Mouse (Mus musculus): ENCODE results near the gene Tmem108. TPM values are rescaled to one million over a fixed set of nuclear protein-coding genes. Genes with fewer than 3 reads are reported as not detected.

Gene Tmem108
- total RNA-seq, 4 experiments from 2014 or later, result 30.3 to 35.6 (median 33.9) TPM

GRCm38 (mm10) chr9:103459307-103459706 is 302.3 kb downstream of the Tmem108 start:
- DNase-seq (ENCODE audit: low spot score in 2 of 2), result no peak

- DNase-seq (ENCODE audit: low spot score in 2 of 2), result no peak
Measured at GRCm38 (mm10) chr9:103449651-103450050, 312.0 kb downstream of the Tmem108 start.

GRCm38 (mm10) chr9:103449092-103449491 is 312.5 kb downstream of the Tmem108 start:
- DNase-seq (ENCODE audit: low spot score in 2 of 2), result no peak

GRCm38 (mm10) chr9:103444656-103445055 is 317.0 kb downstream of the Tmem108 start:
- DNase-seq (ENCODE audit: low spot score in 2 of 2), result no peak

DNA sequence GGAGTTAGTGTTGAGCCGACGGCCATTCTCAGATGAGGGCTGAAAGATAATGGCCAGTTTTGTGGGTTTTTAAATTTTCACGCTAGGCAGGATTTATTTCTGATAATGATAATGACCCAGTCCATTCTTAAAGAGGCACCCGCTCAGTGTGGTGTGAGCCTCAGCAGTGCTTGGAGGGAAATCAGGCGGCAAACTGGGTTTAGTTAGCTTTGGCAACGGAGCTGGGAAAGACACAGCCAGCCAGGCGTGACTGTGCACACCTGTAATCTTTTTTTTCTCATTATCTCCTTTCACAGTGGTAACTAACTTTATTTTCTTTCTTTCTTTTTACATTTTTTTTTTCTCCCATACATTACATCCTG is 317.8 kb downstream of the Tmem108 start:
- DNase-seq (ENCODE audit: low spot score in 2 of 2), result no peak

DNA sequence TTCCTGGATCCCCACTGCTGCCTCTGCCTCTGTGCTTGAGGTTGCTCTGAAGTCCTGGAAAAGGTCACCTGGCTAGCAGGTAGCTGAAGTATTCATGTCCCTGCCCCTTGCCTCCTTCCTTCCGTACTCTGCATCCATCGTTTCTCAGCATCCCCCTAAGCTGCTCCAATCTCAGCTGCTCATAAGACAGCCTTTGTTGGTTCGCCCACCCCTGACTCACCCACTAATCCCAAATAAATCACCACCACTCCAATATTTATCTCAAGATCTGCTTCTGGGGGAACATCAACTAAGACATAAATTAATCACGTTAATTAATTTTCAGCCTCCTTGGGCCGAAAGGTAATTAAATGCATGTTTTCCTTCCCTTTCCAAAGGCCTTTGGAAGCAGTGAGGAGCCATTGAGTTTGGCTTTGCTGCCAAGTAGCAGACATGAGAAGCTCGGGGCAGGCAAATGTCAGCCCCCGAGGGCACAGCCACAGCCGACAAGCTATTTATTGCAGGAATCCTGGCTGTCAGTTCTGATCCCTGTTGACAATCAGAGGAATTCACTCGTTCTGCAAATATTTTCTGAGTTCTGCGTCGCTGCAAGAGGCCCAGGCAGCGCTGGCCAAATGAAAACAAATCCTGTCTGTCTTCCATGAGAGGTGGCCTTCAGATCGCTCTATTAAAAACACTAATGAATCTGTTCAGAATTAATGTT is 318.4 kb downstream of the Tmem108 start:
- no peak for DNase-seq (ENCODE audit: low spot score in 2 of 2)

DNA sequence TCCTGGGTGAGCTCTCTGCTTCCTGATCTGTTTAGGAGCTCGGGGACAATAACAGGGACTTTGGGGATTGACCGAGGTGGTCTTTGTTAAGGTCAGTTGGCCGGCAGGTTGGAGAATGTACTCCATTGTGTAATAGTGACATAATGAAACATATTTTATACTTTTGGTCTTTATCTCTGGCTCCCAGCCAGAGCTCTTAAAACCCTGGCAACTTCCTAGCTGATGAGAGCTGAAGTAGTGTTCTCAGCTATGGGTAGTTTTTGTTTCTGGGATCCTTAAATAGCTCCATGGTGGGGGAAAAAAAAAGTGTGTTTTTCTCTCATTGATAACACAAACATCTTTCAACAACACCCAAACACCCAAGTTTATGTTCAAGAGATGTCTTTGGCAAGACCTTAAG is 321.0 kb downstream of the Tmem108 start:
- no peak for DNase-seq (ENCODE audit: low spot score in 2 of 2)

DNA sequence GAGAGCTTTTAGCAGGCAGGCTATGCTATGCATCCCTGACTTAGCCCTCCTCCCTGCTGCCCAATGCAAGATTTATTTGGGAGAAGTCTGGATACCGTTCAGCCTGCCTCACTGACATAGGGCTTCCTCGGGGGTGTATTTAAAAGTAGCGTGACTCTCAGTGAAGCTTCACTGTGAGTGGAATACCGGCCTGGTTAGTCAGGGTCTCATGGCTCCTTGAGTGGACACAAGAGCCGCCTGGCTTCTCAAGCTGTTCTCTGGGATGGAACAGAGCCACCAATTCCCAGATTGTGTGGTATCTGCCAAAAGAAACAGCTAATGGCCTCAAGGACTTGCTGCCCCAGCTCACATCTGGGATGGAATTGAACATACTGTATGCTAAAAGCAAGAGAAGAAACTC is 324.5 kb downstream of the Tmem108 start:
- no peak for DNase-seq (ENCODE audit: low spot score in 2 of 2)

DNA sequence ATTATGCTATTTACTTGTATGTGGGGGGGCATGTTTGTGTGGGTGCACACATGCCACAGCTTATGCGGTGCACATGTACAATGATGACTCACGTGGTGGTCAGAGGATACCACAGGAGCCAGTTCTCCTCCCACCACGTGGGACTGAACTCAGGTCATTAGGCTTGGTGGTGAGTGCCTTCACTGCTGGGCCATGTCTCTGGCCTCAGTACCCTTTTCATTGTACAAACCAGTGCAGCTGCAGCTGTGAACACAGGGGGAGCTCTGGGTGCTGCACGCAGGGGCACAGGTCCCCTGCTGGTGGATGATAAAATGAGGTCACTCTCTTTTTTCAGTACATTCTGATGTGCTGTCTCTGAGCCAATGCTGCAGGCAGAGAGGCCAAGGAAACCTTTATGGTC is 327.5 kb downstream of the Tmem108 start:
- DNase-seq (ENCODE audit: low spot score in 2 of 2), result no peak

Other genes starting within 250 kb of the Tmem108 start
- gene Nphp3, start 240.7 kb upstream of the Tmem108 start, total RNA-seq (2022), result 10 to 100 TPM in 1 of 4 experiments, 1 to 10 TPM in 3; 6.9 to 10.6 (median 8.6) TPM